Mouse (Mus musculus) liver, embryonic 12.5 days (tissue): ENCODE measurements at regions not wholly inside any gene's neighbourhood (a gene's known extent, or its start where the extent isn't known, plus 50 kb on each side); places are given as distances from the start of the nearest gene placed in this dataset.
A peak's percentile ranks its signal among the peaks of the same experiment; 100 is the strongest.
"Not testable (repeated sequence)": the region's sequence is repeated elsewhere in the genome, so short reads cannot be mapped to it uniquely, and the experiment has no call there.

ENCODE experiments used
- ATAC-seq: fragments of 200-750 bp; cut with Nextera tagmentation; 2 replicates; pipeline ENCODE4 v1.8.0; 2017; ENCODE audit warnings: moderate number of reproducible peaks, mild to moderate bottlenecking, moderate library complexity
- H3K27ac ChIP-seq: fragments of 300-500 bp; sonication (generic); 2 replicates; pipeline ENCODE4 v1.5.1; 2016; ENCODE audit warnings: mild to moderate bottlenecking
- H3K27me3 ChIP-seq: fragments of 300-500 bp; sonication (generic); replicated peaks from 2 replicates; pipeline ENCODE4 v1.6.1; 2016; ENCODE audit warnings: mild to moderate bottlenecking, moderate library complexity
- H3K36me3 ChIP-seq: fragments of 300-500 bp; sonication (generic); 2 replicates; pipeline ENCODE4 v1.6.1; 2016; ENCODE audit warnings: mild to moderate bottlenecking, moderate library complexity
- H3K4me1 ChIP-seq: fragments of 300-500 bp; sonication (generic); 2 replicates; pipeline ENCODE4 v1.6.1; 2016
- H3K4me2 ChIP-seq: fragments of 300-500 bp; sonication (generic); 2 replicates; pipeline ENCODE4 v1.6.1; 2016; ENCODE audit warnings: mild to moderate bottlenecking, moderate library complexity
- H3K4me3 ChIP-seq: fragments of 300-500 bp; sonication (generic); 2 replicates; pipeline ENCODE4 v1.5.1; 2016; ENCODE audit warnings: mild to moderate bottlenecking, moderate library complexity
- H3K9ac ChIP-seq: fragments of 300-500 bp; sonication (generic); 2 replicates; pipeline ENCODE4 v1.6.1; 2016; ENCODE audit warnings: mild to moderate bottlenecking, moderate library complexity
- H3K9me3 ChIP-seq: fragments of 300-500 bp; sonication (generic); replicated peaks from 2 replicates; pipeline ENCODE4 v1.6.1; 2016; ENCODE audit warnings: mild to moderate bottlenecking, moderate library complexity
- WGBS: fragments of 180-500 bp; shearing (Covaris S2); methylation state at CpG from one replicate; pipeline ENCODE4 v1.1.7; 2016; ENCODE audit not compliant: insufficient replicate concordance; 5-methylcytosine and 5-hydroxymethylcytosine counted together

DNA sequence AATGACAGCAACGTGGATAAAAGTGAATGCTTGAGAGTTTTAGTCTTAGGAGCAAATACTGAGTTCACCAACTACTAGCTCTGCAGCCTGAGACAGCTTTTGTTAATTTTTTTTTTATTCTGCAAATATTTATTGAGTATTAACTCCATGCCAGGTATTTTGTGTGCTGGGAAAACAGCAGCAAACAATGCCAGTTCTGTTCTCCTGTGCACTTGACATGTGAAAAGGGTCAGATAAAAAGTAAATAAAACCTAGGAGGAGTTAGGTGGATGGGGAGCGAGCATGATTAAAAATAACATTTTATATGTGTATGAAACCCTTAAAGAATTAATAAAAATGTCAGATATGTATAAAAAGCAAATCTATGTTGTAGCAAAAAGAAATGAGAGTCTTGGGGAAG is 68.1 kb upstream of the Map3k1 start:
- Histone ChIP-seq H3K9ac (no peak overlapping the region), H3K9me3 (no peaks in the 10 kb centered on the region), H3K4me1 (peaks cover 11% of the 10 kb centered on the region), H3K27me3 (0 out of 2 replicates have a peak, but pooled peaks cover 6% of the 10 kb centered on the region), H3K27ac (no peak overlapping the region), H3K4me2 (no peak overlapping the region), H3K36me3 (no peaks in the 10 kb centered on the region), H3K4me3 (no peak overlapping the region)
- WGBS = 65% methylated on average over 2 of the region's 2 CpGs
- no peak for ATAC-seq

DNA sequence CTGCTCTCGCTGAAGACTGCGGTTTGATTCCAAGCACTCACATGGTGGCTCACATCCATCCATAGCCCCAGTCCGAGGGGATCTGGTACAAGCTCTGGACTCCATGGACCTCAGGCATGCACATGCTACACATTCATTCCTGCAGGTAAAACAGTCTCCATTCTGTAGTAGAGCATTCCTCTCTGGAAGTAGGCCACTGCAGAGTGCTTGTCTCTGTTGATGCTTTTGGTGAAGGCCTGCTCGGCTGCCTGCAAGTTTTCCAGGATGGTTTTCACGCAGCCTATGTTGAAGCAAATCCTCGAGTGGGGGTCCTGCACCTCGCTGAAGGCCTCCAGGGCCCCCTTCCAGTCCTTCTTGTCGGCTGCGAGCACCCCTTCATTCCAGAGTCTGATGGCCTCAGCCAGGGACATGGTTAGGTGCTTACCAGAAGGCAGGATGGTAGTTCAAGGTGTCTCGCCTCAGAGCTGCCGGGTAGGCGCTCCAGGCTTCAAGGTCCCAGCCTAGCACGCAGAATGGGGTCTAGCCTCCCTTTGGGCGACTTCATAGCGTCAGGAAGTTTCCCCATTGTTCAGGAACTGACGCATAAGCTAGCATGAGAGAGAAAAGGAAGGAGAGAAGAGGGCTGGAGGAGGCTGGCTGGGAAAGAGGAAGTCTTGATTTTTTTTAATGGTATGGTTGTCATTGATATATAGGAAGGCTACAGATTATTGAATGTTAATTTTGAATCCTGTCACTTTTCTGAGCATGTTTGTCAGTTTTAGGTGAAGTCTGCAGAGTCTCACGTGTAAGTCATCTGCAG is 75.2 kb upstream of the Map3k1 start:
- H3K9me3 ChIP-seq, H3K9ac ChIP-seq, H3K4me3 ChIP-seq, H3K36me3 ChIP-seq, H3K4me1 ChIP-seq, H3K27ac ChIP-seq, H3K4me2 ChIP-seq, ATAC-seq: not testable (repeated sequence)
- WGBS = 59% methylated on average over 17 of the region's 17 CpGs
- H3K27me3 ChIP-seq = 0 out of 2 replicates have a peak, but pooled peaks cover 14% of the 10 kb centered on the region

DNA sequence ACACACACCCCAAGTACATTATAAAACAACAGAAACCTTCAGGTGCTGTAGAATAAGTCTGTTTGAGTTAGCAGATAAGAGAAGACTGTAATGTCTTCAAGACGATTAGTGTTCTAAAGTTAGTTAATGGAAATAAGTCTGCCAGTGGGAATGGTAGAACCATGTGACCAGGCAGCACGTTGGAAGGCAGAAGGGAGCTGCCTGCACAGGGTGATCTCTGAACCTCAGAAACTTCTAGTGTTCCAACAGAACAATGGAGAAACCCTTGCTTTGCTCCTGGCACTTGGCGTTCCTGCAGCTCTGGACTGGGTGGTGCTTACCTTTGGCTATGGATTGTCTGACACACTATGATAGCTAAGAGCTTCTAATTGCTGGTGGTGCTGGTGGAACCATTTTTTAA is 82.0 kb upstream of the Map3k1 start:
- no peak for ATAC-seq
- H3K4me2 ChIP-seq = no peak overlapping the region
- H3K9ac ChIP-seq = no peak overlapping the region
- H3K27ac ChIP-seq = no peak overlapping the region
- 54% methylated on average over 3 of the region's 3 CpGs for WGBS
- H3K27me3 ChIP-seq = peaks cover 17% of the 10 kb centered on the region
- H3K36me3 ChIP-seq = no peaks in the 10 kb centered on the region
- no peak overlapping the region for H3K4me3 ChIP-seq
- no peaks in the 10 kb centered on the region for H3K9me3 ChIP-seq
- H3K4me1 ChIP-seq = peaks cover 31% of the 10 kb centered on the region

DNA sequence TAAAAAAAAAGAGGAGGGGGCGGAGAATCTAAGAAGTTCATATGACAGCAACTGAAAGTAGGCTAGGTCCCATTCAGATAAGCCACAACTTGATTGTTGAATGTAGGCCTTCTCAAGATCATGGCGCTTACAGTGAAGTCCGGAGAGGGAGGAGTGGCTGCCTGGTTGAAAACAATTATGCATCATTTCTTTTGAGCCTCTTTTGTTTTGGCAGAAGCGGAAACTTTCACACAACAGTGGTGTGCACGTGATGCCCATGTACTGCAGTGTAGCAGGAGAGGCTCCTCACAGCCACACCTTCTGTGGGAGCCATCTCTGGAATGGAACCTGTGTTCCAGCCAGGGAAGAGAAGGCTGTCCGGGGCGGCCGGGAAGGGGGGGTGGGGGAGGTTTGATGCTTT is 83.3 kb upstream of the Map3k1 start:
- H3K9ac ChIP-seq = no peak overlapping the region
- no peaks in the 10 kb centered on the region for H3K36me3 ChIP-seq
- no peaks in the 10 kb centered on the region for H3K9me3 ChIP-seq
- no peak for ATAC-seq
- H3K4me3 ChIP-seq = no peak overlapping the region
- no peak overlapping the region for H3K4me2 ChIP-seq
- peaks cover 16% of the 10 kb centered on the region for H3K27me3 ChIP-seq
- H3K27ac ChIP-seq = no peak overlapping the region
- 80% methylated on average over 8 of the region's 8 CpGs for WGBS
- peaks cover 40% of the 10 kb centered on the region for H3K4me1 ChIP-seq

DNA sequence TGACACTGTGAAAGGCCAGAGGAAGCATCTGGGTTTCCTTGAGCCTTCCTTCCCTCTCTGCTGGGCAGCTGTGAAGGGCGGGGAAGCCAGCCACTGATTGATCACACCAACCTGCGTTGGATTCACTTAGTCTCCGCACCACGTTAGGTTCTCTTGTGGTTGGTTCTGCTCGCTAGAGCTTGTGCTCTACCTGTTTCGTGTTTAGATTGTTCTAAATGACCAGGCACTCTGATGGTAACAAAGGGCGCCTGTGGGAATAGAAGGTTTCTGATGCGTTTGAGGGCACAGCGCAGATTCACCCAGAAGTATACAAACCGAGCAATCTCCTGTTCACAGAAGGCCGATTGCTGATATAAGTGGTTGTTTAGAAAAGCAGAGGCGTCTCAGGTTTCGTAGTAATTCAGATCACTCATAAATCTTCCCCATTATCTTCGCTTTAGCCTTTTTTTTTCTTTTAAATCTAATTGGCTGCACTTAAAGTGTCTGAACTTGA is 84.5 kb upstream of the Map3k1 start:
- Histone ChIP-seq H3K36me3 (no peaks in the 10 kb centered on the region), H3K27ac (no peak overlapping the region), H3K4me1 (peaks cover 40% of the 10 kb centered on the region), H3K27me3 (peaks cover 16% of the 10 kb centered on the region), H3K9ac (no peak overlapping the region), H3K4me3 (no peak overlapping the region), H3K4me2 (no peak overlapping the region; the same call in 1 of the 2 replicates), H3K9me3 (no peaks in the 10 kb centered on the region)
- WGBS = 21% methylated on average over 14 of the region's 14 CpGs
- ATAC-seq = no peak

DNA sequence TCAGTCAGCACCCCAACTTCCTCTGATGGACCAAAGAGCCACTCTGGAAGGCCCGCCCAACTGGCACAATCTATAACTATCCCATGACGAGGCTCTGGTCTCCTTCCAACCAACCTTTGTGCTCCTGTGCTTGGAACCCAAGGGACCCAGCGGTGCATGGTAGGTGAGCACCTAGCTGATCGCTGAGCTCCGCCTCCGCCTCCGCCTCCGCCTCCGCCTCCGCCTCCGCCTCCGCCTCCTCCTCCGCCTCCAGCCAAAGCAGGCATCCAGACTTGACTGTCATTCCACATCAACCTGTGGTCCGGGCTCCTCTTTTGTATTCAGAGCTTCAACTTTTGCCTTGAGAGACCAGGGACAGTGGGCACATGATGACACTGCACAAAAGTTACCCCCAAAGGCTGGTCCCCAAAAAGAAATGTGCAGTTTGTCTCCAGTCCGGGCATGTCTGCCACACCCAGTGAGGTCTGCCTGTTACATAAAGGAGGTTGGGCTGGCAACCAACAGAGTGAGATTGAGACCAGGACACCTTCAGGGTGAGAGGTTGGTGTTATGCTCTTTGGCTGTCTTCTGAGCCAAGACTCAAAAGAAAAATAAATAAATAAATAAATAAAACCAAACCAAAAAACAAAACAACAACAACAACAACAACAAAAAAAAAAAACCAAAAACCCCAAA is 86.1 kb upstream of the Map3k1 start:
- peak overlapping the region; percentile 58; the same call in 1 of the 2 replicates for H3K27ac ChIP-seq
- H3K4me3 ChIP-seq = peak overlapping the region; percentile 48
- H3K9ac ChIP-seq = peak overlapping the region; percentile 48; the same call in 1 of the 2 replicates

DNA sequence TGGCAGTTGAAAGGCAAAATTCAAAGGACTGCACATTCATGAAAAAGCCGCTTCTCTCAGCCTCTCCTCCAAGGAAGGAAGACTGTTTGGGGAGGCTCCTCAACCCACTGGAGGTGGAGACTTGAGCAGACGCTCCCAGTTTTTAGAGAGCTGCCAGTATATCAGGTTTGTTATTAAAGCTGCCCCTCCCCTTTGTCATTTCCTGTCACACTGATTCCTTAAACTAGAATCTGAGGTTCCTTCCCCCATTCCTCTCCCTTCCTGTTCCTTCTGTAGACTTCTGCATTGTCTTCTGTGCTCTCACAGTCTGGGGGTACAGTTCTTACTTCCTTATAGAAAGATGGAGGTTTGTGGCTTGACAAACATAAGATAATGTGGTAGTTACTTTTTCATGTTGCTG is 87.5 kb upstream of the Map3k1 start:
- peaks cover 40% of the 10 kb centered on the region for H3K4me1 ChIP-seq
- ATAC-seq = no peak
- no peak overlapping the region for H3K27ac ChIP-seq
- peaks cover 16% of the 10 kb centered on the region for H3K27me3 ChIP-seq
- no peak overlapping the region for H3K9ac ChIP-seq
- H3K9me3 ChIP-seq = no peaks in the 10 kb centered on the region
- H3K36me3 ChIP-seq = no peaks in the 10 kb centered on the region
- H3K4me3 ChIP-seq = no peak overlapping the region
- H3K4me2 ChIP-seq = peak overlapping the region; percentile 6; the same call in 1 of the 2 replicates
- 8% methylated on average over 2 of the region's 2 CpGs for WGBS

More for the DNA sequence above, 86.1 kb upstream of the Map3k1 start:
- peaks cover 16% of the 10 kb centered on the region for H3K27me3 ChIP-seq
- peak overlapping the region; percentile 75 for H3K4me2 ChIP-seq
- H3K9me3 ChIP-seq = no peaks in the 10 kb centered on the region
- no peaks in the 10 kb centered on the region for H3K36me3 ChIP-seq
- ATAC-seq = peak; percentile 93
- WGBS = 33% methylated on average over 15 of the region's 15 CpGs
- H3K4me1 ChIP-seq = peaks cover 40% of the 10 kb centered on the region

DNA sequence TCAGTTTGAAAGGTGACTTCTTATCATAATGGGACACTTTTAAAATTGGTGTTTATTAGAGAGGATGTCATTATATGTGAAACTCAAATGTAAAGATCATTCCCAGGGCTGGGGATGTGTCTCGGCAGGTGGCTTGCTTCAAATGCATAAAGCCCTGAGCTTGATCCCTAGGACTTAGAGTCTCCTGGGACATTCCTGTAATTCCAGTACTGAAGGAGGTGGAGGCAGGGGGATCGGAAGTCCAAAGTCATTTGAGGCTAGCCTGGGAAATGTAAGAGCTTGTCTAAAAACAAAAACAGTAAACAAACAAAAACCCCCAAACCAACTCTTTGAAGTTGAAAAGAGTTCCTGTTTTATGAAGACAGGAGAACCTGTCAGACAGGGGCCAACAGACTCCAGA is 94.6 kb upstream of the Map3k1 start:
- WGBS = 76% methylated on average over 2 of the region's 2 CpGs

DNA sequence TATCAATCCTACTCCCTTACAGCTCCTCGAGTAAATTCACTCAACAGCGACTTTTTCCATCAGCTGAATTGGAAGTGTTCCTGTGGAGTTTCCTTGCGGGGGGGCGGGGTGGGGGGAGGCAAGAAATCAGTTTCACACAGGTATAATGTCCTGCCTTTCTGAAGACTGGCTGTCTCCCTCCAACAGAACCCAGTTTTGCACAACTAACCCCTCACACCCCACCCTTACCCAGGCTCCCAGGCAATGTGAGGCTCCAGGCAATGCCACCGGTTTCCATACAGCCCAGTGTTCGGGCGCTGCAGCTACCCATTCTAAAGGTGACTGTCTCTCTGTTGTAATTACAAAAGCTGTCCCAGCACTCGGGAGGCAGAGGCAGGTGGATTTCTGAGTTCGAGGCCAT is 95.1 kb upstream of the Map3k1 start:
- H3K4me2 ChIP-seq = no peak overlapping the region
- ATAC-seq = no peak
- H3K27me3 ChIP-seq = no peaks in the 10 kb centered on the region
- peaks cover 25% of the 10 kb centered on the region for H3K4me1 ChIP-seq
- H3K4me3 ChIP-seq = no peak overlapping the region
- H3K9ac ChIP-seq = 0 out of 2 replicates have a peak overlapping the region, but pooled peaks have one; percentile 22
- WGBS = 66% methylated on average over 9 of the region's 9 CpGs
- H3K9me3 ChIP-seq = no peaks in the 10 kb centered on the region
- no peaks in the 10 kb centered on the region for H3K36me3 ChIP-seq
- H3K27ac ChIP-seq = peak overlapping the region; percentile 27; the same call in 1 of the 2 replicates

More for the DNA sequence above, 94.6 kb upstream of the Map3k1 start:
- Histone ChIP-seq H3K4me1 (peaks cover 25% of the 10 kb centered on the region), H3K36me3 (no peaks in the 10 kb centered on the region), H3K4me3 (no peak overlapping the region), H3K9ac (no peak overlapping the region), H3K27me3 (no peaks in the 10 kb centered on the region), H3K9me3 (no peaks in the 10 kb centered on the region), H3K27ac (no peak overlapping the region; the same call in 1 of the 2 replicates), H3K4me2 (no peak overlapping the region)
- ATAC-seq = no peak

DNA sequence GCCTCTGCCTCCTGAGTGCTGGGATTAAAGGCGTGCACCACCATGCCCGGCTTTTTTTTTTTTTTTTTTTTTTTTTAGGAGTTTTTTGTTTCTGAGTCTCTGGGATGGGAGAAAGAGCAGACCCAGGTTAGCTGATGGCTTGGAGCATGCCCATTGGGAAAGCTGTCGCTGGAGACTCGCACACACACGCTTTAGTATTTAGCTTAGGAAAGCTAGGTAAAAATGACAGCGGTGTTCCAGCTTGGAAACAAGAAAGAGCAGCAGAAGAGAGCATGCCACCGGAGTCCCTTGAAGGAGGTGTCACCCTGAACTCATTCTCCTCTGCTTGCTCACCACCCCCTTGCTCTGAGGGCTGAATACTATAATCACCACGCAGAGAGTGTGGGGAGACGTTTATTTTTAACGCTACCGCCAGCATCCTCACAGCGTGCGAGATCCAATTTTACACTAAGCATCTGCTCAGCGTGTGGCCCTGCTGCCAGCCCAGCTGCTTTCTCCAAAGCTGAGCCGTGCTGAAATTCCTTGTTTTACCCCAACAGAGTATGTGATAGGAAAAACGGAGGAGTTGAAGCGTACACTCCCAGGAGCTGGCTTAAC is 95.9 kb upstream of the Map3k1 start:
- Histone ChIP-seq H3K9me3 (no peaks in the 10 kb centered on the region), H3K9ac (peak overlapping the region; percentile 71), H3K4me2 (peak overlapping the region; percentile 66), H3K27me3 (no peaks in the 10 kb centered on the region), H3K27ac (peak overlapping the region; percentile 99), H3K4me3 (peak overlapping the region; percentile 8; the same call in 1 of the 2 replicates), H3K36me3 (no peaks in the 10 kb centered on the region), H3K4me1 (peaks cover 25% of the 10 kb centered on the region)
- ATAC-seq = peak; percentile 34
- 39% methylated on average over 16 of the region's 17 CpGs for WGBS

DNA sequence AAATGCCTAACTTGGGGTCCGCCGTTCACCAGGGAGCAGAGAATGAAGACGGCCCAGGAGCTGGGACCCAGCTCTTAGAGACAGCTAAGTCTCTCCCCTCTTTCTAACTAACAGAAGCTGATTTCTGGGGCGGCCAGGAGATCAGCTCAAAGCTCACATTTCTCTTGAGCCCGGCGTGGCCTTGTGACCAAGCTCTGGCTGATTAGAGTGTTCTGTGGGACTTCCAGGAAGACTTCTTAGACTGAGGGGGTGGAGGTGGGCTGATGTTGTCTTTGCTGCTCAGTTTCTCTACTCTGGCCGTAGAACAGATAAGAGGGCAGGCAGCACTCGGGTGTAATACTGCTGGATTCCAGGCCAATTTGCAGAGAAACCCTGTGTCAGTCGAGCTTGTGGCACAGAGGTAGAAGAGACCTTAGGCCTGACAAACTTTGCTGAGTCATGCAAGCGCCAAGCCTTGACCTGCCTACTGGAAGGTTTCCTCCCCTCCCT is 96.5 kb upstream of the Map3k1 start:
- H3K9me3 ChIP-seq = no peaks in the 10 kb centered on the region
- H3K9ac ChIP-seq = peak overlapping the region; percentile 71
- H3K4me1 ChIP-seq = peaks cover 25% of the 10 kb centered on the region
- whole genome bisulfite sequencing = 15% methylated on average over 10 of the region's 10 CpGs
- peak overlapping the region; percentile 8; the same call in 1 of the 2 replicates for H3K4me3 ChIP-seq
- peak; percentile 98 for ATAC-seq
- no peaks in the 10 kb centered on the region for H3K27me3 ChIP-seq
- peak overlapping the region; percentile 66 for H3K4me2 ChIP-seq
- H3K36me3 ChIP-seq = no peaks in the 10 kb centered on the region
- peak overlapping the region; percentile 99 for H3K27ac ChIP-seq
